Mouse (Mus musculus): ENCODE data around the gene Dhx29.

DNA sequence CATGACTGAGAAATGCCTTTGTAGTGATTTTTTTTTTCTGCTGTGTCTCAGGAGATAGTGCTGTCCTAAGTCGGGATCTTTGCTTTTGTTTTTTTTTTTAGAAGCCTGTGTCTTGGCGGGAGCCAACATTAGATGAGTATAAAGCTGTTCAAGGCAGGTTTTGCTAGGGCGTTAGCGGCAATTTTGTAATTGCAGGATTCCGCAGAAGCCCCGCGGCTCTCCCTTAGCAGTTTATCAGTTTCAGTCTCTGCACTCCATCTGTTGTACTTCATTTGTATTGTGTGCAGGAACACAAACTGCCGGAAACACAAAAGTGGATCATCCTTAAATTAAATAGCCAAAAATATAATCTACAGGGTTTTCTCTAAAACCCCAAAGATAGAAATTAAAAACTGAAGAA, 26.8 kb downstream of the Dhx29 start:
- TF ChIP-seq ZNF384 (IDR thresholded peaks at IDR 0.05; ENCODE audit: low read depth, low read length) (no peak), HCFC1 (IDR thresholded peaks at IDR 0.05; ENCODE audit: borderline replicate concordance, insufficient read depth, low read length) (no peak), MAFK (IDR thresholded peaks at IDR 0.05; ENCODE audit: insufficient read depth, low read depth, low read length) (no peak)

All from ES-E14 (cell line).